Mouse (Mus musculus) small intestine, adult 2 months (tissue): ENCODE results near the gene B3gnt3.

ENCODE experiments used
- CTCF ChIP-seq: fragments of 200-500 bp; IDR thresholded peaks from 2 replicates; pipeline ENCODE4 v1.5.1; 2012; ENCODE audit warnings: low read depth, mild to moderate bottlenecking, control low read depth, inconsistent platforms, low read length, moderate library complexity, mixed read lengths; ENCODE audit not compliant: insufficient replicate concordance, insufficient read length; ENCODE audit errors: extremely low read depth
- POLR2A ChIP-seq: fragments of 200-500 bp; IDR thresholded peaks from 2 replicates; pipeline ENCODE4 v1.6.1; 2012; ENCODE audit warnings: low read depth, mild to moderate bottlenecking, control low read depth, inconsistent platforms, low read length, moderate library complexity

DNA sequence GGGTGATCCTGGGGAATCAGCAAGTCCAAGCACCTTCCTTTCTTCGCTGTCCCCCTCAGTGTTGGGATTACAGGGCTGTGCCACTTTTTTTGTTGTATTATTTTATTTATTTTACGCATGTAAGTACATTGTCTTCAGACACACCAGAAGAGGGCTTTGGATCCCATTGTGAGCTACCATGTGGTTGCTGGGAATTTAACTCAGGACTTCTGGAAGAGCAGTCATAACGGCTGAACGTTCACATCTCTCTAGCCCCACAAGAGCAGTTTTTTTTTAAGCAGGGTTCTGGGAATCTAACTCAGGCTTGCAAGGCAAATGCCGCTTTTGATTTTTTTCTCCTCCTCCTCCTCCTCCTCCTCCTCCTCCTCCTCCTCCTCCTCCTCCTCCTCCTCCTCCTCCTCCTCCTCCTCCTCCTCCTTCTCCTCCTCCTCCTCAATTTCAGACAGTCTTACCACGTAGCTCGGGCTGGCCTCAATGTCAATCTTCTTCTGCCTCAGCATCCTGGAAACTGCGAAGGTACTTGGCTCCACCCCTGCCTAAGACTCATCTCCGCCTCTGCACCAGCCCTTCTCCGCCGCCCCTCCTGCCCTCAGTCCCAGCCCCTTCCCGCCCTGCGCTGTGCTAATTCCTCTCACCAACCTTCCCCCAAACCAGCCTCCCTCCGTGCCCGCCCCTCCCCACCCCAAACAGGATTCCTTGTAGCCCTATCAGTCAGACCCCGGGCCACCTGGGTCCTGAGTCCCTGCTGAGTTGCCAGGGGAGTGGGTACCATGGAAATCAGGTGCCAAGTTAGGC is 27.4 kb upstream of the B3gnt3 start:
- TF ChIP-seq CTCF (no peak), POLR2A (no peak)
